Mouse (Mus musculus) erythroblast, embryonic 14.5 days (primary cell): ENCODE measurements around the gene Pde10a.

Experiments used
- GATA1 ChIP-seq: IDR thresholded peaks from 2 replicates; pipeline ENCODE4 v1.6.1; 2012; ENCODE audit warnings: low read length, inconsistent platforms, mixed read lengths
- TAL1 ChIP-seq: IDR thresholded peaks from 3 replicates; pipeline ENCODE4 v1.6.1; 2012; ENCODE audit warnings: low read length, inconsistent platforms, mixed read lengths

GRCm38 (mm10) chr17:8481797-8482196, 43.4 kb upstream of the Pde10a start:
- TF ChIP-seq TAL1 (no peak), GATA1 (no peak)
